Mouse (Mus musculus): ENCODE measurements around the gene Agtpbp1.
A peak's percentile ranks its signal among the peaks of the same experiment; 100 is the strongest.
"Not testable (repeated sequence)": the region's sequence is repeated elsewhere in the genome, so short reads cannot be mapped to it uniquely, and the experiment has no call there.

Agtpbp1 gene

DNA sequence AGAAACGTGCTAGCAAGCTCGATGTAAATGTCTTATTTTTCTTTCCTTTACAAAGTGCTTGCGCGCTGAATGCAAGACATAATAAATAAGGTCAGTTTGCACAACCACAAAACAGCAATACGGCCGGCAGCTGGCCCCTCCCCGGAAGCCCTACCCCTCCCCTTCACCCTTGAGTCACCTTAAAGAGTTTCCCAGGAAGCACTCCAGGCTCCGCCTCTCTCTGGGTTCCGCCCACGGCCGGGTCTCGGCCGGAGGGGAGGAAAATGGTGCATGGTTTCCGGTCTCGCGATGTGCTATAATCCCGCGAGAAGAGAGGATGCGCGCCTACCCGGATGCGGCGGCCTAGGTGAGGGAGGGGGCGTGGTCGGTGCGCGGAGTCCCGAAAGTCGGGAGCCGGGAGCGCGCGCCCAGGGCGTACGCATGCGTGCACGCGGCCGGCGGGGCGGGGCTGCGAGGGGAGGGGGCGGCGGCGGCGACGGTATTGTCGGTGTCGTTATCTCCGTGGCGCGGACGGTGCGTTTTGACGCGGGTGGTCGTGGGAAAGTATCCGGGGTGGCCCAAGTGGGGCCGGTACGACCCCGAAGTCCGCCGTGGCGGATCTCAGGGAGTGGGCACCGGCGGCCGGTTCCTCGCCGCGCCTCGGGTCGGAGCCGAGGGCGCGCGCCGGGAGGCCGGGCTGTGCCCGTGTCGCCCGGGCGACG, at the start of gene Agtpbp1, which contains the start of gene Naa35:
Gene Agtpbp1 (minus strand): TSS at position 281 of the 701 bp plus-strand sequence.
Gene Naa35 (plus strand): TSS at position 313 of the 701 bp plus-strand sequence.
- DNase-seq (ENCODE audit: low spot score) = peak; percentile 99

DNA sequence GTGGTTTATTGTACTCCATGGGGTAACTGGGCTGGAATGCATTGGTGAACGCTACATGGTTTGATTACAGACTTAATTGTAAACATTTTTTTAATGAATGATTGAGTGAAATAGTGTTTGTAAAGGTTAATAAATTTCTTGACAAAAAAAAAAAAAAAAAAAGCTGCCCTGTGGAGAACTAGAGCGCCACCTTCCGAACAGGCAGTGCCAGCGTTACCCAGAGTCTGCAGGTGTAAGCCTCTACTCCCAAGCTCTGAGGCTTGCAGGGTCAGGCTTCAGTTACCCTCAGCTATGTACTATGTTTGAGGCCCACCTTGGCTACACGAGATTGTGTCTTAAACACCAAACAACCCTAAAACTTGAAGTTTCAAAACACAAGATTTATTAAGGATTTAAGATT, 49.6 kb upstream of the Agtpbp1 start:
- DNase-seq (ENCODE audit: low spot score) = no peak

DNA sequence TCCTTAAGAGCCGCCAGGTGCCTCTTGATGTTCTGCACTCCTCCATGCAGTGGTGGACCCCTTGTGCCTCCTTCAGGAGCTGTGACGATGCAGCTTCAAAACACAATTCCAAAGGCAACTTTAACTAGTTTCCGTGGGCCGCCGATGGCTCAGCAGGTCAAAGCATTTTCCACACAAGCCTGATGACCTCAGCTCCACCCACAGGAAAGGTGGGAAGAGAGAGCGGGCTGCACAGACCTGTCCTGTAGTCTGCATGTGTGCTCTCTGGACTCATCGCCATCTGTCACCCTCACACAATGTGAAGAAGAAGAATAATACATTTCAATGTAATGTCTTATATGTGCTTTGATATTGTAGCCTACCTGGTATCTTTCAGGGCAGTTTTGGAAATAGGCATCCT, 41.7 kb upstream of the Agtpbp1 start:
- no peak for DNase-seq (ENCODE audit: low spot score)

DNA sequence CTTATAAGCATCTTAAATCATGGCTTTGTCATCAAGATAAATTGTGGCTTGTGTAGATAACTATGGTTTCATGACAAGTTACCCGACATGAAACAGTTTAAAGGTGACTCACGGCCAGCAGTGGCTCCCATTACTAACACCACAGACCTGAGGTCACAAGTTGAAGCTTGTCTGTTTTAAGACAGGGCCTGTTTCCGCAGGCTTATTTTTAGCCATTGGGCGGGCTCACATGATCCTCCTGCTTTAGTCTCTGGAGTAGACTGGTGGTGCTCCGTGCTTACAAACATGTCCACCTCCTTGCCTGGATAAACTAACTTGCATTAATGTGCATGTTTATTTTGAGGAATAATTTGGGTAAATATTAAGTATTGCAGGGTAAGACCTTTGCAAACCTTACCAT, 39.9 kb upstream of the Agtpbp1 start:
- DNase-seq (ENCODE audit: low spot score) = no peak

DNA sequence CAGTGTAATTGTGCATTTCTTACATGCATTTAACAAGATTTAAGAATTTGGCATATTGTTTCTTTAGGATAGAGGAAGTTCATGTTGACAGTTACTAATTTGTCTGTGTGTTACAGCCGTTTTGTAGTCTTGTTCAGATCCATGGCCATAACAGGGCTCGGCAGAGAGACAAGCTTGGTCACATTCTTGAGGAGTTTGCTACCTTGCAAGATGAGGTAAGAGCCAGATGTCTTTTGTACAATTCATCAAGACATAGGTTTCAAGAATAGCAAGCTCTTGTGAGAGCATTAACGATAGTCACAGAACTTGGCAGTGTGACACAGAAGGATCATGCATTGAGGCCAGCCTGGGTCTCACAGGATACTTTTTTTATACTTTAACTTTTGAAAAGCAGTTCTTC, 39.4 kb upstream of the Agtpbp1 start:
- no peak for DNase-seq (ENCODE audit: low spot score)

DNA sequence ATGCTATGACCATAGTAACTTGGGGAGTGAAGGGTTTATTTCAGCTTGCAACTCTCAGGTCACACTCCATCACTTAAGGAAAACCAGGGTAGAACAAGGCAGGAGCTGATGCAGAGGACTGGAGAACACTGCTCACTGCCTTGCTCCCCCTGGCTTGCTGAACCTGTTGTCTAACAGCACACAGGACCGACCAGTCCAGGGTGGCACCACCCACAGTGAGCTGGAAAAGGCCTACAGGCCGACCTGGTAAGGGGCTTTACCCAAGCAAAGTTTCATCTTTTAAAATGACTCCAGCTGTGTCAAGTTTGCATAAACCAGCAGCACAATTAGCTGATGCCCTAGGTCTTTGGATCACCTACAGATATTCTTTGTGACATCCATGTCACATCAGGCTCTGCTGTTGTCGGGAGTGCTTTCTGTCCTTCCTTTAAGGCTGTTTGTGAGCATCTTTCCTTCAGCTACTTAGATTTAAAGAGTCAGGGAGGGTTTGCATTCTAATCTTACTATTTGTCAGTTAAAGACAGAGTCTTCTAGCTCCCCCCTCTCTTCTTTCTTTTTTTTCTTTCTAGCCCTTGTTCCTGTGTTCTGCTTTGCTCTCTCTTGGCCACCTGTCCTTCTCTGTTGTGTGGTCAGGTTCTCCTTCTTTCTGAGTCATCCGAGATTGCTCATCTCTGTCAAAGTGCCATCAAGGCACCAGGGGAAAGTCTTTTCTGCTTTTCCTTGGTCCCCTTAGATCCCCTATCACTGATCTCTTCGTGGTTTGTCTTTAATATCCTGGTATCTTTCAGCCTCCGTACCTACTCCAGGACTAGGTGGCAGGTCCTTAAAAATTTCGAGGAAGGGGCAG, 36.8 kb upstream of the Agtpbp1 start:
- DNase-seq (ENCODE audit: low spot score) = no peak

DNA sequence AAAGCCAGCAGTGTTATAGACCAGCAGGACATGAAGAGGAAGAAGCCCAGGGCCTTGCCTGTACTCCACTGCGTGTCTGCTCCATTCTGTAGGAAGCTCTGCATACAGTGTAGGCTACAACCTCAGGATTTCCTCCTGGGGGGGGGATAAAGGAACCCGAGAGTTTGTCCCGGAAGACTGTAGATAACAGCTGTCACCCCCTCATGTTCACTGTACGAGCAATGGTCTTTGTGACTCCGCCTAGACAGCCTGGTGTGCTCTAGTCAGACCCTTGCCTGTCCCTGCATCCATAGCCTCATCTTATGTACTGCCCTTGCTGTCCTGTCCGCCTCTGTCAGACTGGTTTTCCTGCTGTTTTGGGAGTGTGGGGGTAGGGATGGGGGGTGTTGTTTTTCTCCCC, 33.4 kb upstream of the Agtpbp1 start:
- DNase-seq (ENCODE audit: low spot score) = no peak

DNA sequence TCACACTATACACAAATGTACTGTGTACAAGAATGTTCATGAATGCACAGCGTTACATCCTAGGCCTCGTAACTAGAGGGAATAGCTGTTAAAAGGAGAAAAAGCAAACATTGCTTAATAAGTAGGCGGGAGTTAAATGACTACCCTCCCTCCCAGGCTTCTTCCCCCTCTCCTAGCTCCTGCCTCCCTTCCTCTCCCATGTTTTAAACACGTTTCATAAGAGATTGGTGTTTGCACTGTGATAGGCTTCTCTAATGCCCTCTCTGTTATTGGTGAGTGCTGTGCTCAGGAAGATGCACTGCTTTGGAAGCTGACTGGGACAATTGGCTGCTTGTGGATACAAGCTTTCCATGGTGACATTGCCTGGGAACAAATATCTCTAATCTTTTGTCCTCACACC, 30.5 kb upstream of the Agtpbp1 start:
- no peak for DNase-seq (ENCODE audit: low spot score)

DNA sequence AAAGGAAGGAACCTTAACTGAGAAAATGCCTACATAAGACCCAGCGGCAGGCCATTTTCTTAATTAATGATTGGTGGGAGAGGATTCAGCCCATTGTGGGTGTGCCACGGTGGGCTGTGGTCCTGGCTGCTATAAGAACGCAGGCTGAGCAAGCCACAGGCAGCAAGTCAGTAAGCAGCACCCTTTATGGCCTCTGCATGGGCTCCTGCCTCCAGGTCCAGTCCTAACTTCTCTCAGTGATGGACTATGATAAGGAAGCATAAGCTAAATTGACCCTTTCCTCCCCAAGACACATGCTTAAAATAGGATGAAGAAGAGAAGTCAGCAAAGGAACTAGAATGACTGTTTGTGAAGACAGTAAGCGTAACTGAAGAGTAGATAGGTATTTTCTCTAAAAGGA, 30.1 kb upstream of the Agtpbp1 start:
- DNase-seq (ENCODE audit: low spot score) = no peak

DNA sequence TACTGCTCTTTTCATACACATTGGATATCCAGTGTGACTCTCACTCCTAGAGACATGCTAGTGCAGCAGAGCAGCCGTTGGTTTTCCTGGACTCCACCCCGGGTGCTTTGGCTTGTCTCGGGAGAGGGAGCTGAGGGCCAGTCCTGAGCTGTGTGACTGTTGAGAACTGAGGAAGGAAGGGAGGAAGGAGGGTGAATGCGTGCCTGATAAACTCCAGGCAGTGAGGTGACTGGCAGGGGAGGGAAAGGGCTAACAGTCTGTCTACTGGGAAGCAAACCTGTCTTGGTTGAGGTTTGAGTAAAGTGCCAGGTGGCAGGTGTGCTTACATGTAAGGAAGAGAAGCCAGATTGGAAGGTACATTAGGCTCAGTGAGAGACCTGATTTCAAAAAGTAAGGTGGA, 28.8 kb upstream of the Agtpbp1 start:
- DNase-seq (ENCODE audit: low spot score) = no peak

DNA sequence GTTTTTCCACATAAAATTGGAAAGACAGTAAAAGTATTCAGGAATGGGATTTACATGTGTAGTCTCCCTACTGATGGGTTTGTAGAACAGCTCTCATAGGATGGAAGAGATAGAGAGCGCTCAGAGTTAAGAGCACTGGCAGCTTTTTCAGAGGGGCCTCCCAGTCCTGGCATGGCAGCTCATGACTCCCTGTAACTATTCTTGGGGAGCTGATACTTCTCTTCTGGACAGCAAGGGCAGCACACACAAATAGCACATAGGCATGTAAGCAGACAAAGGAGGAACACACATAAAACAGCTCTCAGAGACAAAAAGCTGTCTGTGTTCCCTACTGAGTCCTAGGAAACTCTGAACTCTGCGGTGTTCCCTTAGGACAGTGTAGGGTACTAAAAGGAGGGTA, 25.4 kb upstream of the Agtpbp1 start:
- DNase-seq (ENCODE audit: low spot score) = no peak

DNA sequence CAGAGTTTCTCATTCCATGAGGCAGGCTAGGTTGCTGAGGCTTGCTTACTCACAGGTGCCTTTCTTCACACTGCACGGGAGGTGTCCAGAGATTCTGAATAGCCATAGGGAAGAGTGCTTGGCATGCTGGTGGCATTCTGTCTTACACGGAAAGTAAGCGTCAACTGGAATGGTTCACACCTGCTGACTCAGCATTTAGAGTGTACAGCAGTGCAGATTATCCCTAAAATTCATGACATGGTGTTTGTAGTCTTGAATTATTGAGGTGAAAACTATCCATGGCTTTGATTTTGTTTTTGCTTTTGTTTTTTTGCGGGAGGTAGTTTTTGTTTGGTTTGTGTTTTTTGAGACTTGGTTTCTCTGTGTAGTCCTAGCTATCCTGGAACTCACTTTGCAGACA, 24.9 kb upstream of the Agtpbp1 start:
- DNase-seq (ENCODE audit: low spot score) = no peak

DNA sequence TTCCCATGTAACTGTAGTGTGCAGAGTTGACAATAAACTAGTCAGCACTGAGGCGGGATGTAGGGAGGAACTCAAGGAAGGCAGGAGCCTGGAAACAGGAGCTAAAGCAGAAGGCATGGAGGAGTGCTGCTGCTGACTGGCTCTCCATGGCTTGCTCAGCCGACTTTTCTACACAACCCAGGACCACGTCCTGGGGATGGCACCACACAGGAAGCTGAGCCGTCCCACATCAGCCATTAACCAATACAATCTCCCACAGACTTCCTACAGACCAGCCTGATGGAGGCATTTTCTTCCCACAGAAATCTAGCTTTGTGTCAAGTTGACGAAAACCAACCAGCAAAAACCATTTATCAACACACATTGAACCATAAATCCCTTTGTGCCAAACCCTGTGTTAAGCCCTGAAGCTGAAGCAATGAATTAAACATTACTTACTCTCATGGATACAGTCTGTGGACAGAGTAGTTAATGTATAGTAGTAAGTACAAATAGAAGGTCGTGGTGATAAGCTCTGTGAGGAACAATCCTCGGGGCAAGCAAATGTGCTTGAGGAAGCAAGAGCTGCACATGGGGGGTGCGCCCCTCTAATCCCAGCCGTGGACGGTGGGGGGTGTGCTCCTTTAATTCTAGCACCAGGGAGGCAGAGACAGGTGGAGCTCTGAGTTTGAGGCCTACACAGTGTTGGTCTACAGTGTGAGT, 20.3 kb upstream of the Agtpbp1 start:
- no peak for DNase-seq (ENCODE audit: low spot score)

DNA sequence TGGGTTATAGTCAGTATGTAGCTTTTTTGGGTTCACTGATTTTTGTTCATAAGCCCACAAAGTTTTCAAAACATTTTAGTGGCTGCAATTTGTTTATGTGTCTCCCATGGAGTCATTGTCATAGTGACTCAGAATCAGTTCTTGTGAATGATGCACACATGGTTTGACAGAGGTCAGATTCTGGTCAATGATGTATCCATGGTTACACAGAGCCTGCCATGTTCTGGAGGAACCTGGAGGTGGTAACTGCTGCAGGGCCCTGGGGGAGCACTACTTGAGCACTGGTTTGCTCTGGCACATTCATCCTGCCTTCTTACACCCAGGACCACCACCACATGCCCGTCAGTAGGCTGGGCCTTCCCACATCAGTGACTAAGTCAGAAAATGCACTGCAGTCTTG, 19.5 kb upstream of the Agtpbp1 start:
- DNase-seq (ENCODE audit: low spot score) = no peak

DNA sequence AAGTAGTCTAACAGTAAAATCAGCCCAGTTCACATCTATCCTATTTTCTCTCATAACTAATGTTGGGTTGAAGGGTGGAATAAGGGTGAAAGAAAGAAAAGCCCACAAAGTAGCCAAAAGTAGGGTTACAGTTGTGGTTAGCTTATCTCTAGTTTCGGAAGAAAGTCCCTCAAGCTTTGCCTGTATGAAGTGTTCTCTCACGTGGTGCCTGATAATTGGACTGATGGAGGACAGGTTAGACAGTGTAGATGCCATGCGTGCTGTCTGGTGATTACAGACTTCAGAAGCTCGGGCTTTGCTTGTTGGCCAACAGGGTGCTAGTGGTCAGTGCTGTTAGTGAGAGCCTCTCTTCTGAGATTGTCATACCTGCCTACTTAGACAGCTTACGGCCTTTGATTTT, 18.1 kb upstream of the Agtpbp1 start:
- no peak for DNase-seq (ENCODE audit: low spot score)

DNA sequence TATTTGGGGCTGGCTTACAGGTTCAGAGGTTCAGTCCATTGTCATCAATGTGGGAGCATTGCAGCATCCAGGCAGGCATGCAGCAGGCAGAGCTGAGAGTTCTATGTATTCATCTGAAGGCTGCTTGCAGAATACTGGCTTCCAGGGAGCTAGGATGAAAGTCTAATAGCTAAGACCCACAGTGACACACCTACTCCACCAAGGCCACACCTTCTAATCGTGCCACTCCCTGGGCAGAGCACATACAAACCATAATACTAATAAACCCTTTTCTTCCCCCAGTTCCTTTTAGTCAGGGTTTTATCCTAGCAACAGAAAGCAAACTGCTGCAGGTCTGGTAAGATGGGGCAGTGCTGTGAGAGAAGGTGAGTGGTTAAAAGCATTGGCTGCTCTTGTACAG, 7.6 kb upstream of the Agtpbp1 start:
- no peak for DNase-seq (ENCODE audit: low spot score)

DNA sequence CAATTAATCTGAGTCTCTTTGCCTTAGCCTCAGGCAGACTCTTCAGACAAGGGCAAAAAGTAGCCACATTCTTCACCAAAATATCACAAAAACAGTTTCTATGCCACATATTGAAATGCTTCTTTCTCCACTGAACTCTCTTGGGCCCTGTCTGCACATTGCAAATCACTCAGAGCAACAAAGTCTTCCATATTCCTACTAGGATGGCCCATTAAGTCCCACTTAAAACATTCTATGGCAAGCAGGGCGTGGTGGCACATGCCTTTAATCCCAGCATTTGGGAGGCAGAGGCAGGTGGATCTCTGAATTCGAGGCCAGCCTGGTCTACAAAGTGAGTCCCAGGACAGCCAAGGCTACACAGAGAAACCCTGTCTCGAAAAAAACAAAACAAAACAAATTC, 7.0 kb upstream of the Agtpbp1 start:
- DNase-seq (ENCODE audit: low spot score) = not testable (repeated sequence)

DNA sequence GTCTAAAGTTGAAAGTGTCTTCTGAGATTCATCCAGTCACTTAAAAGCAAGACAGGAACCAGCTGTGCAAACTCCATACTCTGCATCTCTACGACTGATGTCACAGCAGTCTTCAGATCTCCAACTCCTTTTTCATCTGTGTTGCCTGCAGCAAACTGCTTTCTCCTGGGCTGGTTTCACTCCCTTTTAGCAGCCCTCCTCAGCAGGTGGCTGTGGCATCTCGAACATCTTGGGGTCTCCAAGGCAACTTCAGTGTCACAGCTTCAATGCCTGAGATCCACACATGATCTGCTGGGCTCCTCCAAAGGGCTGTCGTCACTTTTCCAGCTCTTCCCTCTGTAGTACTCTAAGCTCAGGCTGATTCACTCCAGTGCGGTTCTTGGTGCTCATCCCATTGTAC, 5.7 kb upstream of the Agtpbp1 start:
- no peak for DNase-seq (ENCODE audit: low spot score)

DNA sequence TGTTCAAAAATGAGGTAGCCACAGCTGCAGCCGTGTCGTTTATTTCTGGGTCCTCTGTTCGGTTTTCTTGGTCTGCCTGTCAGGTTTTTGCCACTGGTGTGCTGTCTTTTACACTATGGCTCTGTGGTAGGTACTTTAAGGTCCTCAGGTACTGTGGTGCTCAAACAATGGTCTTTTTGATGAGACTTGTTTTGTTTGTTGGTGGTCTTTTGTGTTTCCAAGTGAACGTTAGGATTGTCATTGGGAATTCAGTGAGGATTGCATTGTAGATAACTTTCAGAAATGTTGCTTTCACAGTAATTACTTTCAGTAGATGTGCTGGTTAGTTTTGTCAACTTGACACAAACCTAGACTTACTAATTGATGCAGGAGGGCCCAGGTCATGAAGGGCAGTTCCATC, 4.6 kb upstream of the Agtpbp1 start:
- DNase-seq (ENCODE audit: low spot score) = no peak

DNA sequence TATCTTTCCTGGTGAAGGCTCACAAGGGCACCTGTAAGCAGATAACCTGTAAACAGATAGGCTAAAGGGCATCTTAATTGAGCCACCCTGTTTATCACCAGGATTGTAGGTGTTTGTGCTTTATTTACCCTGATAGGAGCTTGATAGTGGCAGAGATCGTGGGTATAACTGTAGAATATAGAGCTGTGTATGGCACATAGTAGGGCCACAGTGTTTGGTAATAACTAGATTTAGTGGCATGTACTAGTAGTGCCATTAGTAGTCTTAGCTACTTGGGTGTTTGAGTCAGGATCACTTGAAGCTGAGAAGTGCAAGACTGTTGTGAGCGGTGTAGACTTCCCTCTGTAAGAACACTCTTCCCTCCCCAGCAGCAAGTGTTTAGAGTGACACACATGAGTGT, 2.2 kb upstream of the Agtpbp1 start:
- DNase-seq (ENCODE audit: low spot score) = no peak

DNA sequence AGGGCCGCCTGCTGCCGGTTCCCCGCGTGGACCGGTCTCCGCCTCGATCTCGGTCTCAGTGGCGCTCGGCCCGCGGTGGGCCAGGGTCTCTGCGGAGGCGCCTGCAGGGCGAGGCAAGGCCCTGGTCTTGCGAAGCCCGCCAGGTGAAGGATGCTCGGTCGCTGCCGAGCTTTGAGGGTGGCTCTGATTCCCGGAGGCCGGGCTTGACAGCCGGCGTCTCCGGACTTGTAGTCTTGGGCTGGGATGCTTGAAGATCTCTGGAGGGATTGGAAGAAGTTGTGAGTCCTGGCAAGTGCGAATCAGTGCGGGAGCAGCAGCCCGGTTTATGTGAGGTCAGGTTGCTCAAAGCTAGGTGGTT, 600 bp upstream of the Agtpbp1 start:
- peak; percentile 74 for DNase-seq (ENCODE audit: low spot score)

DNA sequence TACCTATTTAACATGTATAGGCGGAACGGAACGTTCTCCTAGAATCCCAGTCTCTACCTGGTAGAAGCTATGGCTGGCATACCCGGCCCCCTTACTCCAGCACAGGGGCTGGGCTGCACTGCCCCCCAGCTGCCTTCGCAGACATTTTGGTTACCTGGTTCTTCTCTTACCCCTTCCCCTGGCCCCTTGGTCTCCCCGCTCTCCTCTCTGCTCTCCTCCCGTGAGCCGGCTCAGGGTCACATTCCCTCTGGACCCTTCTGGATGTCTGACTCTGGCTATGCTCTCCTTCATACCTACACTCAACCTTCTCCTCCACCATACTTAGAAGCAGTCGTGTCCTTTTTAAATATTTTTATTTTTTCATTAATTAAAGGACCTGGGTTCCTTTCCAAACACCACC, 546 bp downstream of the Agtpbp1 start:
- DNase-seq (ENCODE audit: low spot score) = peak; percentile 47

DNA sequence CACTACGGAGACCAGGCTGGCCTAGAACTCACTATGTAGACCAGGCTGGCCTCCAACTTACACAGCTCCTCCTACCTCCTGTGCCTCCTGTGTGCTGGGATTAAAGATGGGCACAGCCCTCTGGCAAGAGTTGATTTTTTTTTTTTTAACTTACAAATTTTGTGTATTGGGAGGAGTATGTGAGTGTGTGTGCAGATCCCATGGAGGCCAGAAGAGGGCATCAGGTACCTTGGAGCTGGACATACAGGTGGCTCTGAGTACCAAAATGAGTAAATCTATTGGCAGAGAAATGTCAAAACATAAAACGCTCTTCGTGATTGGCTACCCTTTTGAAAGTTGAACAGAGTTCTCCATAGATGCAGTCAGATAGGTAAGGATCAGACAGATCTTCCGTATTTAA, 4.1 kb downstream of the Agtpbp1 start:
- DNase-seq (ENCODE audit: low spot score) = no peak
